Mouse (Mus musculus): ENCODE data around the gene Fam181b. TPM values are rescaled to one million over a fixed set of nuclear protein-coding genes. Genes with fewer than 3 reads are reported as not detected.

Gene Fam181b
- total RNA-seq, 2 experiments from 2014 or later: 8.0 to 8.9 TPM

GRCm38 (mm10) chr7:93123936-93124335, 44.3 kb downstream of the Fam181b start:
- DNase-seq: no peak
- intact Hi-C loops (cut with DNase I): loop anchor here (5.0 kb wide), 1 partner anchor 918 kb away; no protein-coding TSS in a partner anchor

Other genes starting within 250 kb of the Fam181b start
- 1 to 10 TPM; 2.2 to 3.0 TPM for gene Ddias, start 205.6 kb upstream of the Fam181b start, total RNA-seq (2021)
- 10 to 100 TPM; 58.1 to 62.3 TPM for gene Prcp, start 205.4 kb upstream of the Fam181b start, total RNA-seq (2021)